Mouse (Mus musculus) C2C12 (cell line): Measurements from ENCODE around the gene Got2. TPM values are rescaled to one million over a fixed set of nuclear protein-coding genes. Genes with fewer than 3 reads are reported as not detected.

Source experiments
- H3K27me3 ChIP-seq: one replicate; pipeline ENCODE4 v1.6.1; 2011; ENCODE audit not compliant: control insufficient read depth, insufficient read depth, insufficient read length
- H3K36me3 ChIP-seq: one replicate; pipeline ENCODE4 v1.6.1; 2011; ENCODE audit not compliant: control insufficient read depth, insufficient read depth
- H3K4me3 ChIP-seq: one replicate; pipeline ENCODE4 v1.5.1; 2011; ENCODE audit warnings: mild to moderate bottlenecking, control low read depth; ENCODE audit not compliant: poor library complexity, insufficient read depth, severe bottlenecking
- H3K79me2 ChIP-seq: one replicate; pipeline ENCODE4 v1.6.1; 2011; ENCODE audit not compliant: control insufficient read depth, insufficient read depth
- H3K79me3 ChIP-seq: one replicate; pipeline ENCODE4 v1.6.1; 2011; ENCODE audit warnings: low read depth, control low read depth
- H3ac ChIP-seq: one replicate; pipeline ENCODE3; 2011; ENCODE audit warnings: low read depth; ENCODE audit not compliant: control insufficient read depth, insufficient read length
- CEBPB ChIP-seq: IDR thresholded peaks from one replicate; pipeline ENCODE4 v1.6.1; 2011; ENCODE audit warnings: low read depth, mild to moderate bottlenecking, control low read depth, moderate library complexity
- CTCF ChIP-seq: IDR thresholded peaks from one replicate; pipeline ENCODE4 v1.5.1; 2011; ENCODE audit not compliant: control insufficient read depth, insufficient read depth, insufficient read length
- FOSL1 ChIP-seq: IDR thresholded peaks from one replicate; pipeline ENCODE4 v1.8.0; 2011; ENCODE audit warnings: mild to moderate bottlenecking, low read length; ENCODE audit not compliant: poor library complexity, insufficient read depth, severe bottlenecking
- MAX ChIP-seq: IDR thresholded peaks from one replicate; pipeline ENCODE4 v1.6.1; 2011; ENCODE audit warnings: mild to moderate bottlenecking, control low read depth
- MYOD1 ChIP-seq: IDR thresholded peaks from one replicate; pipeline ENCODE4 v1.6.1; 2011; ENCODE audit warnings: low read depth; ENCODE audit not compliant: control insufficient read depth, insufficient read length
- MYOG ChIP-seq: IDR thresholded peaks from one replicate; pipeline ENCODE4 v1.6.1; 2011; ENCODE audit not compliant: control insufficient read depth, insufficient read length; ENCODE audit errors: extremely low read depth
- USF1 ChIP-seq: IDR thresholded peaks from one replicate; pipeline ENCODE4 v1.6.1; 2011; ENCODE audit warnings: low read depth, mild to moderate bottlenecking, control low read depth, moderate library complexity
- polyA plus RNA-seq: library from polyadenylated mRNA; unstranded; fragments of >200 nt; fragmentation: generic; extraction: Trizol; gene quantifications from one replicate; pipeline ENCODE4 v1.2.1, GENCODE M21; 2012; ENCODE audit warnings: missing spikeins

The Got2 gene
- polyA plus RNA-seq, 1 experiment = 189 TPM

DNA sequence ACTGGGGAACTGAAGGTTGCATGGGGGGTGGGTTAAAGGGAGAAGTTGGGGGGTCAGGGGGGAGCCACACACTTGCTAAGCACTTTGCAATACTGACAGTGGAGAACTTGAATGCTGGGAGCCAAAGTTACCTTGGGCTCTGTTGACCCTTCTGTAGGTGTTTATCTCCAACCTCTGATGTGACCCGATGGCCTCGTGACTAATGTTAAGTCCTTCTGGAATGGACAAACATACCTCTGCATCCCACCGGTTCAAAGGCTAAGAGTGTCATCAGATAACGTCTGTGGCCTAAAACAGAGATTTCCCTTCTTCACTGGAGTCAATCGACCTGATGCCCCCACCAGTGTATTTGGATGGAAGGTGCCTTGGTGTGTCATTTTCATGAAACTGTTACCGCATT is 67.1 kb downstream of the Got2 start:
- H3K4me3 ChIP-seq = no peak overlapping the region
- no peaks in the 10 kb centered on the region for H3K27me3 ChIP-seq
- TF ChIP-seq USF1 = no peak
- TF ChIP-seq CEBPB = no peak
- TF ChIP-seq MYOD1 = no peak
- no peak for TF ChIP-seq CTCF
- TF ChIP-seq FOSL1 = no peak
- no peak for TF ChIP-seq MYOG
- no peak for TF ChIP-seq MAX
- H3K79me3 ChIP-seq = no peaks in the 10 kb centered on the region
- H3K79me2 ChIP-seq = no peaks in the 10 kb centered on the region
- no peak overlapping the region for H3ac ChIP-seq
- no peaks in the 10 kb centered on the region for H3K36me3 ChIP-seq

DNA sequence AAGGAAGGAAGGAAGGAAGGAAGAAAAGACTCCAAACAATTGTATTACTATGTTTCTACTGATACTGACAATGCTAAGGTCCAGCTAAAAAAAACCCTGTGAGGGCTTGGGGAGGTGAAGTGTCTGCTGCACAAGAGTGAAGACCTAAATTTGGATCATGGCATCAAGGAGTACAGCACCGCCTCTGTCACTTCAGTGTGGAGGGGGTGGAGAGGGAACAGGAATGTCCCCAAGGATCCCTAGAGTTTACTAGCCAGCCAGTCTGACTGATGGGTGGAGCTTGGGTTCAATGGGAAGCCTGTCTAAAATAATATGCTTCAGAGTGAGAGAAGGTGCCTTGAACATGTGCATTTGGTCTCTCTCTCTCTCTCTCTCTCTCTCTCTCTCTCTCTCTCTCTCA is 70.1 kb downstream of the Got2 start:
- Histone ChIP-seq H3K79me3 (no peaks in the 10 kb centered on the region), H3ac (no peak overlapping the region), H3K4me3 (no peak overlapping the region), H3K36me3 (no peaks in the 10 kb centered on the region), H3K79me2 (no peaks in the 10 kb centered on the region), H3K27me3 (peaks cover 3% of the 10 kb centered on the region)
- no peak for TF ChIP-seq CTCF
- TF ChIP-seq FOSL1 = no peak
- TF ChIP-seq MYOG = no peak
- no peak for TF ChIP-seq CEBPB
- no peak for TF ChIP-seq MAX
- TF ChIP-seq USF1 = no peak
- no peak for TF ChIP-seq MYOD1

DNA sequence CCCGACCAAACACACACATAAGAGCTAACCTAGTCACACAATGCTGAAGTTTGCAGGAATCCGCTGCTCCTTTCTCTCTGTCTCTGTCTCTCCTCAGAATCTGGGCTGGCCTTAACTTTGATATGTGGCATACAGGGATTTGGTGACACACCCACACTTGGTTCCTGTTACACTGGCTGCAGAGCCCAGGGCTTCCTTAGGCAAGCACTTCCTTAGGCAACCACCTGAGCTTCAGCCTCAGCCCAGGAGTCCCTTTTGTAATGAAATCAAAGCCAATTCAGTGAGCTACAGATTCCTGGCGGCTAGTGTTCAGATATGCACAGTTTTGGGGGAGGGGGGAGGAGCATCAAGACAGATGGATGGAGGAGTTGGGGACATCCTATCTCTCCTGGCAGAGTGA is 70.8 kb downstream of the Got2 start:
- Histone ChIP-seq H3K36me3 (no peaks in the 10 kb centered on the region), H3K4me3 (no peak overlapping the region), H3K79me2 (no peaks in the 10 kb centered on the region), H3K27me3 (peaks cover 3% of the 10 kb centered on the region), H3K79me3 (no peaks in the 10 kb centered on the region), H3ac (no peak overlapping the region)
- TF ChIP-seq CEBPB (no peak), MYOD1 (no peak), USF1 (no peak), CTCF (no peak), MYOG (no peak), FOSL1 (no peak), MAX (no peak)

DNA sequence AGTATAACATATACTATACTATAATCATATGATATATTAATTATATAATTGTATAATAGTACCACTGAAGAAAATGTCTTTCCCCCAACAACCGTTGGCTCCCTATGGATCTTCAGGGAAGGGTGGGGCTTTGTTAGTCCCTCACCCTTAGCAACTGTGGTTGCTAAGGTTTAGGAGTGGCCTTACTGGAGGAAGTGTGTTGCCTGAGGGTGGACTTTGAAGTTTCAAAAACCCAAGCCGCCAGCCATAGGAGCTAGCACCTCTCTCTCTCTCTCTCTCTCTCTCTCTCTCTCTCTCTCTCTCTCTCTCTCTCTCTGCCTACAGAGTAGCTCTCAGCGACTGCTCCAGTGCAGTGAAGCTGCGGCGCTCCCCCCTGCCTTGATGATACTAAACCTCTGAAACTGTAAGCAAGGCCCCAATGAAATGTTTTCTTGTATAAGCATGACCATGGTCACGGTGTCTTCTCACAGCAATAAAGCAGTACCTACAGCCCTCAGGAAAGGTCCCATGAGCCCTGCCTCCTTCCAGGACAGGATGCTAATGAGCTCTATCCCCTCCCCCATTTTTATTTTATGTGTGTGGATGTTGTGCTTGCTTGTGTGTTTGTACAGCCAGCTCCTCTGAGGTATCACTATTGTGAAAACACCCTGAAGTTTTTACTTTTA is 72.2 kb downstream of the Got2 start:
- H3K4me3 ChIP-seq = no peak overlapping the region
- no peak overlapping the region for H3ac ChIP-seq
- H3K36me3 ChIP-seq = no peaks in the 10 kb centered on the region
- H3K27me3 ChIP-seq = peaks cover 3% of the 10 kb centered on the region
- TF ChIP-seq CTCF (no peak), MAX (no peak), MYOG (no peak), USF1 (no peak), CEBPB (no peak), MYOD1 (no peak), FOSL1 (no peak)
- no peaks in the 10 kb centered on the region for H3K79me2 ChIP-seq
- no peaks in the 10 kb centered on the region for H3K79me3 ChIP-seq

Other genes with a start within 250 kb of the Got2 start
- 43.3 TPM for gene Ndrg4, start 211.6 kb downstream of the Got2 start, polyA plus RNA-seq
- gene Setd6, start 172.7 kb downstream of the Got2 start, polyA plus RNA-seq = 12.6 TPM
- 40.6 TPM for gene Cnot1, start 81.1 kb downstream of the Got2 start, polyA plus RNA-seq
- gene Sap18b, start 63.2 kb downstream of the Got2 start, polyA plus RNA-seq = 218 TPM
- 26.2 TPM for gene Slc38a7, start 35.0 kb downstream of the Got2 start, polyA plus RNA-seq